Mouse (Mus musculus): ENCODE data around the gene Fam161b. TPM values are rescaled to one million over a fixed set of nuclear protein-coding genes. Genes with fewer than 3 reads are reported as not detected.
"Not testable (repeated sequence)": the region's sequence is repeated elsewhere in the genome, so short reads cannot be mapped to it uniquely, and the experiment has no call there.

Gene Fam161b
- polyA plus RNA-seq, 1 experiment from 2014 or later, result 5.8 TPM

DNA sequence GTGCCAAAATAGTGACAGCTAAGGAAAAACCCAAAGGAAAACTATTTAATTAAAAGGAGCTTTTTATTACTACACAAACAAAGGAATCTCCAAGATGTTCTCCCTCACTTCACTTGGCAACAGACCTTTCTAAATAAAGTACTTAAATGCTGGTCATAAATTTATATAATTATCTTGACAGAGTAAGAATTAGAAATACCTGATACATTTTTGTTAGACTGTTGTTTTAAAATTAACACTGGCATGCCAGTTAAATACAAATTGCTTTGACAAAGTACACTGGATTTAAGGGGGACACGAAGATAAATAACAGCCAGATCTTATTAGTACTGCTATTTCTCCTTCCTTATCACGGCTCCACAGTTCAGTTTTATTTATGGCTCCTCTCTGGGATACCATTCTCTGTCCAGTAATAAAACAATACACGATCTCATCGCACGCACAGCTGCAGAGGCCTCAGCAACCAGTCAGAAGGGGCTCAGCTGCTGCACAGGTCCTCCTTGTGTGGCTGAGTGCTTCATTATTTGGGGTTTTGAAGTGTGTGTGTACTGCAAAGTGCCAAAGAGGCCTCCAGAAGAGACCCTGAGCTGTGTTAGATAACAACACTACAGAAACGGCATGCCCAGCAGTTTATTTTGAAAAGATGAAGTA lies 12.3 kb upstream of the Fam161b start:
- Histone ChIP-seq H3K4me1 (no peaks in the 10 kb centered on the region), H3K27ac (replicated peaks) (no peak overlapping the region), H3K27me3 (no peaks in the 10 kb centered on the region), H3K4me3 (replicated peaks) (no peak overlapping the region), H3K9ac (no peak overlapping the region), H3K4me2 (replicated peaks) (no peak overlapping the region), H3K36me3 (peaks cover 63% of the 10 kb centered on the region), H3K9me3 (replicated peaks) (no peaks in the 10 kb centered on the region)
- WGBS, result 89% methylated on average over 6 of the region's 6 CpGs
- no peak for ATAC-seq (ENCODE audit: insufficient number of reproducible peaks, low FRiP score, low TSS enrichment, low read depth)

DNA sequence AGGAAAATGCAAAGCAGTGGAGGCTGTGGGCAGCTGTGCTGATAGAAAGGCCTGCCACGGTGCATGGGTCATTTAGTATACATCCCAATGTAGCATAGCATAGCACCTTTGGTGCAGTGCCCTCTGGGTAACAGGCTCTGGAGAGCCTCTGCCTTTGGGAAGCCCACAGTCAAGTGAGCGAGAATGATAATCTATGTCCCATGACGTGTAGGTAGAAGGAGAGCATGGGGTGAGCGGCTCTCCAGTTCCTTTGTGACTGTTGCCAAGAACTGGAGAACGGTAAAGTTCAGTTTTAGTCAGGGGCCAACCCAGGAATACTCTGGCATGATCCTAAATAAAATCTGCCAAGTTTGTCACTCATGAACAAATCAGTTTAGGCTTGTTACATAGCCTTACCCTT lies 10.0 kb upstream of the Fam161b start:
- no peak overlapping the region for H3K9ac ChIP-seq
- no peaks in the 10 kb centered on the region for H3K9me3 ChIP-seq (replicated peaks)
- no peaks in the 10 kb centered on the region for H3K4me1 ChIP-seq
- no peak overlapping the region for H3K27ac ChIP-seq (replicated peaks)
- H3K4me2 ChIP-seq (replicated peaks), result no peak overlapping the region
- 94% methylated on average over 5 of the region's 5 CpGs for WGBS
- H3K4me3 ChIP-seq (replicated peaks), result no peak overlapping the region
- H3K36me3 ChIP-seq, result peaks cover 84% of the 10 kb centered on the region
- H3K27me3 ChIP-seq, result no peaks in the 10 kb centered on the region
- no peak for ATAC-seq (ENCODE audit: insufficient number of reproducible peaks, low FRiP score, low TSS enrichment, low read depth)

DNA sequence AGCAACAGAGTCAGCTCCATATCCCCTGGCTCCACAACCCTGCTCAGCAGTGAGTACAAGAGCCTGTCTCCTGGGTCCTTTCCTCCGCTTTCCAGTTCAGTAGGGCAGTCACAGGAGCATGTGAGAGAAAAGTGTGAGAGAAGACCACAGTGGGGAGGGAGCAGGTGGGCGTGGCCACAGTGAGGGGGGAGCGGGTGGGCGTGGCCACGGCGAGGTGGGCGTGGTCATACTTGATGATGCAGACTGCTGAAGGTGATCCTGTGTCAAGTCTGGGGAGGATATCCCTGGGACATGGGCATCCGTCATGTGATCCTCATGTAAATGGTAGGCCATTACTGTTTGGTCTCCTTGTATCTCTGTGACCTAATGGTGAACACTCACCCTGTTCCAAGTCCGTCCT lies 5.3 kb upstream of the Fam161b start:
- Histone ChIP-seq H3K9me3 (replicated peaks) (no peaks in the 10 kb centered on the region), H3K27ac (replicated peaks) (no peak overlapping the region), H3K4me2 (replicated peaks) (no peak overlapping the region), H3K4me3 (replicated peaks) (no peak overlapping the region), H3K36me3 (peaks cover 50% of the 10 kb centered on the region), H3K9ac (no peak overlapping the region), H3K27me3 (no peaks in the 10 kb centered on the region), H3K4me1 (peaks cover 8% of the 10 kb centered on the region)
- ATAC-seq (ENCODE audit: insufficient number of reproducible peaks, low FRiP score, low TSS enrichment, low read depth), result no peak
- 68% methylated on average over 9 of the region's 9 CpGs for WGBS

DNA sequence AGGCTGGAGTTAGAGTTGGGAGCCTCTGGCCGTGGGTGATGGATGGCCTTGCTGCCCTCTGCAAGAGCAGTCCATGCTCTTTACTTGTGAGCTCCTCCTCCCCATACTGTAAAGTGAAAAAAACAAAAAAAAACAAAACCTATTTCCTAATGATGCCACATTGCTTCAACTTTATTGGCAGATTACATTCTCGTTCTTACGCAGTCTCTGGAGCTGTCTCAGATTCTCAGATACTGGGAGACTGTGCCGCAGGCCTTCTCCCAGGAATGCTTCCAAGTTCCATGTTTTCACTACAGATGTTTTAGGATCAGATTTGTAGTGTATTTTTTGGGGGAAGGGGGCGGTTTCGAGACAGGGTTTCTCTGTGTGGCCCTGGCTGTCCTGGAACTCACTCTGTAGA lies 3.5 kb upstream of the Fam161b start:
- H3K4me1 ChIP-seq, result peaks cover 13% of the 10 kb centered on the region
- no peaks in the 10 kb centered on the region for H3K27me3 ChIP-seq
- no peak overlapping the region for H3K9ac ChIP-seq
- H3K4me3 ChIP-seq (replicated peaks), result no peak overlapping the region
- 91% methylated on average over 6 of the region's 6 CpGs for WGBS
- H3K27ac ChIP-seq (replicated peaks), result no peak overlapping the region
- no peaks in the 10 kb centered on the region for H3K9me3 ChIP-seq (replicated peaks)
- peaks cover 32% of the 10 kb centered on the region for H3K36me3 ChIP-seq
- no peak overlapping the region for H3K4me2 ChIP-seq (replicated peaks)
- ATAC-seq (ENCODE audit: insufficient number of reproducible peaks, low FRiP score, low TSS enrichment, low read depth), result no peak

DNA sequence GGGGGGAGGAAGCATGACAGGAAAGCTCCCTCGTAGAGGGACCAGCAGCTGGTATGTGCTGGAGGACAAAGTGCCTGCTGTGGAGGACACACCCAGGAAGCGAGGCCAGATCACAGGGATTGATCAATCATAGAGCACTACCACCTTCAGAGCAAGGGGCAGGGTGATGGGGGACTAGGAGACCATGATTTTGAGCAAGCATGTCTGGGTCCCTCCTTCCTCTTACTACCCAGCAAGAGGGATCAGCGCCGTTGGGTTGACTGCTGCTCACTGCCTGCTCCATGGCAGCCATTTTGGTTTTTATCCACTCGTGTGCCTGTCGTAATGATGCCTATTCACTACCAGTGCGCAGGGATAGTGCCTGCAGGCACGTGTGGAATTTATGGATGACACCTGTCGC lies 2.7 kb upstream of the Fam161b start:
- peaks cover 13% of the 10 kb centered on the region for H3K4me1 ChIP-seq
- H3K9me3 ChIP-seq (replicated peaks), result no peaks in the 10 kb centered on the region
- ATAC-seq (ENCODE audit: insufficient number of reproducible peaks, low FRiP score, low TSS enrichment, low read depth), result no peak
- H3K4me3 ChIP-seq (replicated peaks), result no peak overlapping the region
- H3K36me3 ChIP-seq, result peaks cover 25% of the 10 kb centered on the region
- WGBS, result 82% methylated on average over 9 of the region's 9 CpGs
- H3K9ac ChIP-seq, result no peak overlapping the region
- H3K4me2 ChIP-seq (replicated peaks), result no peak overlapping the region
- H3K27me3 ChIP-seq, result no peaks in the 10 kb centered on the region
- H3K27ac ChIP-seq (replicated peaks), result no peak overlapping the region

DNA sequence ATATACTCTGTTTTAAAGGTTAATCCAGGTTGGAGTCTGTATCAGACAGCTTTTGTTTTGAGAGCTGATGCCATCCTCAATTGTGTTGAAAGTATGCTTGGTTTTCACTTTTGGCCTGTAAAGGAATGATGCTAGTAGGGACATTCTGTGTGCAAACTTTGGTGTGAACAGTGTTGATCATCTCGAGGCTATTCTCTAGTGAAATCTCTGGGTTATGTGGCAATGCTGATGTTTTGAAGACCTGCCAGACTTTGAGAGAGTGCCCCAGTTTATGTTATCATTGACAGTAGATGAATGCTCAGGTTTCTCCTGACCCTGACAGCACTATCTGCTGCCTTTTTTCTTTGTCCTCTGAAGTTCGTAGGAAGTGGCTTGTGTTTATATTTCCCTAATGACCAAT lies 1.2 kb upstream of the Fam161b start:
- peaks cover 10% of the 10 kb centered on the region for H3K36me3 ChIP-seq
- no peak overlapping the region for H3K9ac ChIP-seq
- H3K27me3 ChIP-seq, result no peaks in the 10 kb centered on the region
- peaks cover 13% of the 10 kb centered on the region for H3K4me1 ChIP-seq
- WGBS, result 72% methylated on average over 2 of the region's 2 CpGs
- no peak overlapping the region for H3K27ac ChIP-seq (replicated peaks)
- no peaks in the 10 kb centered on the region for H3K9me3 ChIP-seq (replicated peaks)
- H3K4me3 ChIP-seq (replicated peaks), result peak overlapping the region; percentile 100
- ATAC-seq (ENCODE audit: insufficient number of reproducible peaks, low FRiP score, low TSS enrichment, low read depth), result no peak
- peak overlapping the region; percentile 78 for H3K4me2 ChIP-seq (replicated peaks)

DNA sequence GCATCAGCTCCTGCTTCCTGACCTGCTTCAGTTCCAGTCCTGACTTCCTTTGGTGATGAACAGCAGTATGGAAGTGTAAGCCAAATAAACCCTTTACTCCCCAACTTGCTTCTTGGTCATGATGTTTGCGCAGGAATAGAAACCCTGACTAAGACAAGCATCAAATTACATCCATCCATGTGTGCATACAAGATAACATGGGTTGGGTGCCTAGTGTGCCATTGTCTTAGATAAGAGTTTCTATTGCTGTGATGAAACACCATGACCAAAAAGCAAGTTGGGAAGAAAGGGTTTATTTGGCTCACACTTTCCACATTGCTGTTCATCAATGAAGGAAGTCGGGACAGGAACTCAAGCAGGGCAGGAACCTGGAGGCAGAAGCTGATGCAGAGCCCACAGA lies 2.9 kb downstream of the Fam161b start:
- peaks cover 12% of the 10 kb centered on the region; the same call in 1 of the 2 replicates for H3K36me3 ChIP-seq
- peaks cover 13% of the 10 kb centered on the region for H3K4me1 ChIP-seq
- not testable (repeated sequence) for H3K9ac ChIP-seq; ATAC-seq (ENCODE audit: insufficient number of reproducible peaks, low FRiP score, low TSS enrichment, low read depth); H3K27ac ChIP-seq (replicated peaks); H3K4me3 ChIP-seq (replicated peaks); H3K4me2 ChIP-seq (replicated peaks); H3K9me3 ChIP-seq (replicated peaks); H3K27me3 ChIP-seq
- 84% methylated on average over 2 of the region's 2 CpGs for WGBS

DNA sequence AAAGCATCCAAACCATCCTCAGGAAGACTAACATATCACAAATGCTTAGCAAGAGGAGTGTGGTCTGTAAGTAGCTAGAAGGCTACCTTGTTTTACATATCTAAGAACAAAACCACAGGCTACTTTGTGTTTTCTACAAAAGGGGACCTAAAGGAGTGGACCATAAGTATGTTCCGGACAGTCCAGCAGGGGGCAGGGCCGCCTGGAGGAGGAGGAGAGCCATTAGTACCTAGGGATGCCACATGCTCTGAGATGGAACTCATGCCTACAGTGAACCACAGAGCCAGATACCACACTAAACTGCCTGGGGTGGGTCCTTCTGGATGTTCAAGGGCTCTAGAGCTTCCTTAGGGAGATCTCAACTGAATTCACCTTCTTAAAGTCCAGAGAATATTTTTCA lies 14.4 kb downstream of the Fam161b start:
- Histone ChIP-seq H3K27ac (replicated peaks) (no peak overlapping the region), H3K4me2 (replicated peaks) (no peak overlapping the region), H3K9ac (no peak overlapping the region), H3K36me3 (peaks cover 35% of the 10 kb centered on the region), H3K9me3 (replicated peaks) (no peaks in the 10 kb centered on the region), H3K27me3 (no peaks in the 10 kb centered on the region), H3K4me1 (0 out of 2 replicates have a peak, but pooled peaks cover 4% of the 10 kb centered on the region), H3K4me3 (replicated peaks) (no peak overlapping the region)
- no peak for ATAC-seq (ENCODE audit: insufficient number of reproducible peaks, low FRiP score, low TSS enrichment, low read depth)
- WGBS, result 52% methylated on average over 2 of the region's 2 CpGs

DNA sequence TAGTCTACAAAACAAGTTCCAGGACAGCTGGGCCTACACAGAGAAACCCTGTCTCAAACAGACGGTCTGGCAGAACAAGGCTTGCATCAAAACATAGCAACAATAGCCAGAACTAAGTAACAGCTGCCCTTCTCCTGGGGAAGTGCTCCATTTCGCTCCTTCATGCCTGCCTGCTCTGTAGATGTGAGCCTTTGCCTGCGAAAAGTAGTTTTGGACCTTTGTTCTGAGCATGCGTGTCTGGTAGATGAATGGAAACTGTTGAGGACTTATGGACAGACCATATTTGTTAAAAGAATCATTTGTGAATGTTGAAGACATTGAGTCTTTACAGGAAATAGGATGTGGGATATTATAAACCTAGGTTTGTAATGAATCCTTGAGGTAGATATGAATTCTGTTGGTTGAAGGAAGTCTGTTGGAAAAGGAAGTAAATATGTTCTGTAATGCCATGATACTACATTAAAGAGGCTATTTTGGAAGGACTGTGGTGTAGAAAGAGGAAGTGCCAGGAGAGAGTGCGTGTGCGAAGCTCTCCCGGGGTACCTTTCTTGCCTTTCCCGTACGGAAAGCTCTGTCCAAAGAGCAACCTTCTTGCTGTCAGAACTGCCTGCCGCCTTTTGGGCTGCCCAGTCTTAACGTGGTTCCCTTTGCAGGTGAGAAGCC lies 24.5 kb downstream of the Fam161b start:
- H3K36me3 ChIP-seq, result peaks cover 81% of the 10 kb centered on the region
- no peak for ATAC-seq (ENCODE audit: insufficient number of reproducible peaks, low FRiP score, low TSS enrichment, low read depth)

DNA sequence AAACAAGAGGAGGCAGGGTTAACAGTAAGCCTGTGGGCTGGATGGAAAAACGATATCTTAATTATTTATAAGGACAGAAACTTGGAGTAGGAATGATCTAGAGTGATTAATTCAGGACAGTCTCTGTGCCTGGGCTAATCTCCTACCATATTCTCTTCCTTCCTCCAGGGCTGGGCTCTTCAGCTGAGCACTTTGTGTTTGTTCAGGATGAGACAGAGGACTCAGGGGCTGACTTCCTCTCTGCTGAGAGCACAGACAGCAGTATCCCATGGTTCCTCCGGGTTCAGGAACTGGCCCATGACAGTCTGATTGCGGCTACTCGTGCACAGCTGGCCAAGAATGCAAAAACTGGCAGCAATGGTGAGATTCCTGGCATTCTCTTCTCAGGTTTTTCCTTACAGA lies 34.5 kb downstream of the Fam161b start:
- 70% methylated on average over 4 of the region's 4 CpGs for WGBS
- Histone ChIP-seq H3K4me1 (no peaks in the 10 kb centered on the region), H3K36me3 (peaks cover 51% of the 10 kb centered on the region), H3K27me3 (no peaks in the 10 kb centered on the region), H3K9ac (no peak overlapping the region), H3K9me3 (replicated peaks) (no peaks in the 10 kb centered on the region), H3K4me3 (replicated peaks) (no peak overlapping the region), H3K27ac (replicated peaks) (no peak overlapping the region), H3K4me2 (replicated peaks) (no peak overlapping the region)
- no peak for ATAC-seq (ENCODE audit: insufficient number of reproducible peaks, low FRiP score, low TSS enrichment, low read depth)

More for the DNA sequence above, 24.5 kb downstream of the Fam161b start:
- WGBS, result 88% methylated on average over 11 of the region's 11 CpGs
- Histone ChIP-seq H3K4me1 (no peaks in the 10 kb centered on the region), H3K4me2 (replicated peaks) (no peak overlapping the region), H3K4me3 (replicated peaks) (no peak overlapping the region), H3K9me3 (replicated peaks) (no peaks in the 10 kb centered on the region), H3K9ac (no peak overlapping the region), H3K27me3 (no peaks in the 10 kb centered on the region), H3K27ac (replicated peaks) (no peak overlapping the region)

DNA sequence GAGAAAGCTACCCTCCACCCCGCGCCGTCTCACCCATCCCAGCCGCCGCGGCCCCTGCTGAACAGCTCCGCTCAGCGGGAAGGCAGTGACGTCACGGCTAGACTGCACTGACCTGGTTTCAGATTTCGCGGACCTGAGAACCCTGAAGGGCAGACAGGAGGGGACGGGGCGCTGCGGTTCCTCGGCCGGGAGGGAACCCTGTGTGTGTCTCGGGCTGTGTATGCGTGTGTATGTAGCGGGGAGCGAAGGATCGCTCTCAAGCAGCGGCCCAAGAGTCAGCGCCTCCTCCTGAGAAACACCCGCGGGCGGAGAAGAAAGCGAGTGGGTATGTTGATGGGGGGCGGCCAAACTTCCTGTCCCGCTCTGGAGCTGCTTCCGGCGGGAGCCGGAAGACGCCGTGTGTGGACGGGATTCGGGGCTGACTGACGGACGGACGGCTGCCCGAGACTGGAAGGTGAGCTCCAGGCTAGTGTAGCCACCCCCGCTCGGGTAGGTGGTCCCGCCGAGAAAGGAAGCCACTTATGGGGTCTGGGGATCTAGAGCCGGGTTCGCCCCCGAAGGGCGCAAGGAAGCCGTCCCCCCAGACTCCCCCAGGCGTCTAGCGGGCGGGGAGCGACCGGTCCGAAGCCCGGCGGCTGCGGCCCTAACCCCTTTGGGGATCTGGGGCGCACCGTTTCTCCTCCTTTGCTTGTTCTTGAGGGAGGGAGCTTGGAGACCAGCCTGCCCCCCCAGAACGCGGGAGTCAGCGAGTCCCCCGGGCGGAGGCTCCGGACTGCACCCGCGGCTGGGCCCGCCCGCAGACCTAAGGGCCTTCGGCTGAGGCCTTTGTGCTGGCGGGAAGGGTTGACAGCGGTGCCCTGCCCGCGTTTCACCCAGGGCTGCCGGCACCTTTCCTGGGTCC lies 44.7 kb downstream of the Fam161b start, which contains the start of gene Zfp410:
TSS of gene Zfp410 (plus strand) at position 132 of the 901 bp plus-strand sequence.
- Histone ChIP-seq H3K9ac (peak within 1 kb of the TSS; percentile 91), H3K27ac (replicated peaks) (peak within 1 kb of the TSS; percentile 98), H3K4me3 (replicated peaks) (peak within 1 kb of the TSS; percentile 99), H3K27me3 (no peaks in the 10 kb centered on the region), H3K9me3 (replicated peaks) (no peaks in the 10 kb centered on the region), H3K36me3 (no peaks in the 10 kb centered on the region), H3K4me2 (replicated peaks) (peak within 1 kb of the TSS; percentile 68), H3K4me1 (peaks cover 19% of the 10 kb centered on the region)
- ATAC-seq (ENCODE audit: insufficient number of reproducible peaks, low FRiP score, low TSS enrichment, low read depth), result peak; percentile 95
- WGBS, result under 1% methylated on average over 76 of the region's 77 CpGs

All from embryonic facial prominence, embryonic 15.5 days (tissue).